Mouse (Mus musculus) spleen, embryonic (tissue): ENCODE data around the gene Fam107a.

Experiments
- CTCF ChIA-PET: fragments of 350-600 bp; sonication (Branson Sonifier 250); formaldehyde crosslinking; loops from one replicate; lab custom pipeline; 2022; lab: Charles Lee

The Fam107a gene

GRCm38 (mm10) chr14:8317194-8318097, at the start of gene Fam107a:
Gene Fam107a, minus strand, starts transcription at chr14:8318023.
- CTCF ChIA-PET = no interaction called here

- CTCF ChIA-PET = no interaction called here
Measured at GRCm38 (mm10) chr14:8367121-8367520, 49.3 kb upstream of the Fam107a start.

GRCm38 (mm10) chr14:8365833-8366232, 48.0 kb upstream of the Fam107a start:
- CTCF ChIA-PET = no interaction called here

DNA sequence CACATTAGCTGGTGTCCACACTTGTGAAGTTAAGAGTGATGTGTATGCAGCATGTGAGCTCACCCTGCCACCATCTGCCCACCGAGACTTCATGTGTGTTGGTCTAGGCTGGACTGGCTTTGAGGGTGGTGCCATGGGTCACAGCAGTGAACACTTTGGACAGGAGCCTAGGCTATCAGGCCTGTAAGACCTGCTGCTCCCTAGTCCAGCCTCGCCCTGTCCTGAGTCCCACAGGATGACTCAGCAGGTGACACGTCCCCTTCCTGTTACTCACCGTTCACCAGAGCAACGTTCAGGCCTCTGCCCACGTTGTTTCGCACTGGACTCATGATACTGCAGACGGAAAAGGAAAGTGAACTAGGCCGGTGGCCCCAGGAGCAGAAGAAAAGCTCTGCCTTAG, 39.0 kb upstream of the Fam107a start:
- CTCF ChIA-PET = interaction anchor here (0.6 to 1.3 kb wide), 2 partner anchors 10 to 97 kb away, joined by 3 read pairs; no protein-coding TSS in a partner anchor

- CTCF ChIA-PET = interaction anchor here (1.3 kb wide), 1 partner anchor 9 kb away, joined by 3 read pairs; no protein-coding TSS in a partner anchor
Measured at GRCm38 (mm10) chr14:8355999-8356501, 38.2 kb upstream of the Fam107a start.

GRCm38 (mm10) chr14:8348927-8349326, 31.1 kb upstream of the Fam107a start:
- CTCF ChIA-PET = no interaction called here

GRCm38 (mm10) chr14:8346255-8346997, 28.6 kb upstream of the Fam107a start:
- CTCF ChIA-PET = interaction anchor here (0.6 to 1.4 kb wide), 3 partner anchors 10 to 353 kb away, joined by 3 read pairs; no protein-coding TSS in a partner anchor

GRCm38 (mm10) chr14:8345566-8345965, 27.7 kb upstream of the Fam107a start:
- CTCF ChIA-PET = no interaction called here

DNA sequence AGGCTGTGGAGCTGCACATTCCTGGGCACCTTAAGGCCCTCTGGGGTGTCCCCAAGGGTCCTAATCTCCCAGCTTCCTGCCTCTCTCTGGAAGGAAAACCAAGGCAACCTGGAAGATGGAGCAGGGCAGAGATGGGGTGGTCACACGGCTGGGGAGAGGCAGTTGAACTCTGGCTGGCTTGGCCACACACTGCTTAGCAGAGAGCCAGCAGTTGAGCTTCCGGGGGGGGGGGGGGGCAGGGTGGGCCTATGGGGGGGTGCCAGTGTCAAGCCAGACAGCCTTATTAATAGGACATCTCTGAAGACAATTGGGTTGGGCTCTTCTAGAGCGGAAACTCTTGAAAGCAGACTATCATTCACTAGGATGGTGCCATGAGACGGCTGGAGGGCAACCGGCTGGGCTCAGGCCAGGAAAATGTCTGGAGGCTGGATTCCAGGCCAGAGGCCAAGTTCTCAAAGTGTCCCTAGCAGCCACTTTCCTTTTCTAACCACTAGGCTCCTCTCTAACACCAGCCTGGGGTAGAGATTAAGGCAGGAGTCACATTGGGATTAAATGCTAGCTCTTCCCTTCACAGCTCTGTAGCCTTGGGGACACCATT, 24.8 kb upstream of the Fam107a start:
- CTCF ChIA-PET = no interaction called here

GRCm38 (mm10) chr14:8340226-8340625, 22.4 kb upstream of the Fam107a start:
- CTCF ChIA-PET = no interaction called here

DNA sequence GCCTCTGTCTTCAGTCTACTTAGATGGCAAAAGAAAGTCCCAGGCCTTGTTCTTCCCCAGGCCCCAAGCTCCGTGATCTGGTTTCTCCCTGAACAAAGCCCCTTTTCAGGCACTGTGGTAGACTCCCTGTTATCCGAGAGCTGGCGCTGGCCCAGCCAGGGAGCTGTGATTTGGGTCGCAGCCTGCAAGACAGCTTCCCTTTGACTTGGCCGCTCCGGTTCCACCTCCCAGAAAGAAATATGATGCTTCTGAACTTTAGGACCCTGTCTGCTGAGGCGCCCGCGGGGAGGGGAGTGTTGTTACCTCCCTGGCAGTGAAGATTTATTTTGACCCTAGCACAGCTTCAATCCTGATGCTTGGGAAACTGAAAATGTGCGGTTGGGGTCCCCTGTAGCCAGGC, 18.1 kb upstream of the Fam107a start:
- CTCF ChIA-PET = no interaction called here

DNA sequence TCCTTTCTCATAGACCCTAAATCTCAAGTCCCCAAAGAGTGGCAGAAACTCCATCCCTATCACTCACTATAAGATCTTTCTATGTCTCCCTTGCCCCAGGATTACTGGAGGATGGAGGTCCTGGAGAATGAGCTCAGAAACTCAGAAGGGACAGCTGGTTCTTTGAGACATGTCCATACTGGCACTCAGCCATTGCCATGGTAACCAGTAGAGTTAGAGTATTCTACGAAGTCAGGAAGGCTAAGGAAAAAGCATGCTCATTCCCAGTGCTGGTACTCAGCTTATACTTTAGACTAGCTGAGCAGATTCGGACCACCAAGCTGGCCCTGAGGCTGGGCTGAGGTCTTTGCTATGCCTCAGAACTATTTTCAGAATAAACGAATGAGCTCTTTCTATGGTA, 16.7 kb upstream of the Fam107a start:
- CTCF ChIA-PET = no interaction called here

GRCm38 (mm10) chr14:8332314-8333252, 14.8 kb upstream of the Fam107a start:
- CTCF ChIA-PET = no interaction called here

DNA sequence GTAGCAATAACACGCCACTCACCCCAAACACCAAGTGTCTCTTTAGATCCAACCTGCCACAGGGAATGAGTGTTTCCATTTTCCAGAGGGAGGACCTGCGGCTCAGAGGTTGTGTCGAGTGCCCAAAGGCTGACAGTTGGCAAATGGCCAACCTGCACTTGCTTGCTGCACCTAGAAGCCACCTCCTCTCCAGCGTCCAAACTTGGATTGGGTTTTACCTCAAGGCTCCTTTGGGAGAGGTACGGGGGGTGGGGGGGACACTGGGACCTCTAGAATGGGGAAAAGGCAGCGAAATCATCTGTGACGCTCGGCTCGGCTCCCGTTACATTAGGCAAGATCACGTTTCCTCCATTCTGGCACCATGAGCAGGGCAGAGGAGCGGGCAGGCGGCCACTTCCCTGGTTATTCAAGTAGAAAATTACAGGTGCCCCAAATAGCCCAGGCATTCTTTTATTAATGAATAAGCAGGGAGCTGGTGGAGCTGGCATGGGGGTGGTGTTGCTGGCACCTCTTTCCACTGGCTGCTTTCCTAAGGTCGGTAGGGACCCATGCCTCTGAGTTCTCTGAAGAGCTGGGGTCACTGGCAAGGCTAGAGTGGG, 13.6 kb upstream of the Fam107a start:
- CTCF ChIA-PET = no interaction called here

DNA sequence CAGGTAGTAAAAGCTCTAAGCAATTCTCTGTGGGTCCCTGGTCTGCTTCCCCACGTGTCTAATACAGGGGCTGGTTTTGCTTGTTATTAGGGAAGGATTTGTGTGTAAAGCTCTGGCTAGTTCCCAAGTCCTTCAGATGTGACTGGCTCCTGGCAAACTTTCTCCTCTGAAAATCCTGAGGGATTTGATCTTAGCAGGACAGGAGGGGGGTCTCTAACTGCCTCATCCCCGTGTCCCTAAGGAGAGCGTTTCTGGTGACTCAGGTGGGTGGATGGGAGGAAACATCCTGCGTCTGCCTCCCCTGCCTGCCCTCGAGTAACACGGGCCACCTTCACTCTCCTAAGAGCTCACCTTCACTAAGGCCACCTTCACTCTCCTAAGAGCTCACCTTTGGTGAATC, 12.6 kb upstream of the Fam107a start:
- CTCF ChIA-PET = no interaction called here

DNA sequence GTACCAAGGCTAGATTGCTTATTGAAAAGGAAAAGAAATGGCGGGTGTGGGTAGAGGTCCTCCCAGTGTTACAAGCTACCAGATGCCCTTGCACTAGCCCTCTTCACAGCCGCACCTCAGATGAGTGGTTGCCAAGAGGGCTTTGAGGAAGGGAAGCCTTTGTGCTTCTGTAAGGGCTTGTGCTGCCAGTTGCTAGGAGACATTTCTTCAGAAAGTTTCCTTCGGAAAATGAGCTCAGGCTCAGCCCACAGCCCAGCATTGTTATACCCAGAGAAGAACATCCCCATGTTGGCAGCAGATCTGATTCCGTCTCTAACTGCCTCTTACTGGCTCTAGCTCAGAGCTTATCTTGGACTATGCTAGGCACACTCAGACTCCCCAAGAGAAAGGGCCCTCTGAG, 11.7 kb upstream of the Fam107a start:
- CTCF ChIA-PET = no interaction called here

- CTCF ChIA-PET = no interaction called here
Measured at GRCm38 (mm10) chr14:8327371-8327770, 9.5 kb upstream of the Fam107a start.

GRCm38 (mm10) chr14:8326961-8327360, 9.1 kb upstream of the Fam107a start:
- CTCF ChIA-PET = no interaction called here

DNA sequence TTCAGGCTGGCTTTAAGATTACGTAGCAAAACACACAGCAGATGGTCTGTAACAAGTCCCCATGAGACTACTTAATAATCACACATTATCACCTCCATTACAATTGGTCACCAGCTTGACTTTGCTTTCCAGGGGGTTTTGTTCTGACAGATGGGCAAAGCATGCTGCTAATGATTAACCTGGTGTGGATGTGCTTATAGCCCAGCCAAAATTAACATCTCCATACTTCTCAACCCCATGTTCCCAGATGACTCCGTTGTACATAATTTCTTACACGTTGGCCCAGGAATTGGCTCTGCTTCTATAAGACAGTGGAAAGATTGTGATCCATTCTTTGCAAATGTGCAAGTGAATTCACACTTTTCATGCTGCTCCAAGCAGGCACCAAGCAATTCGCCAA, 7.9 kb upstream of the Fam107a start:
- CTCF ChIA-PET = no interaction called here

GRCm38 (mm10) chr14:8320528-8320927, 2.7 kb upstream of the Fam107a start:
- CTCF ChIA-PET = interaction anchor here (0.5 kb wide), 1 partner anchor 112 kb away, joined by 3 read pairs; no protein-coding TSS in a partner anchor
